Mouse (Mus musculus) embryo, embryonic 10.5 days (tissue): ENCODE data around the gene Zfp36l2.
"Not testable (repeated sequence)": the region's sequence is repeated elsewhere in the genome, so short reads cannot be mapped to it uniquely, and the experiment has no call there.

ENCODE experiments used
- DNase-seq: peaks from one replicate; pipeline ENCODE4 v3.0.0-alpha.2; 2015; ENCODE audit warnings: low spot score

Zfp36l2 gene

GRCm38 (mm10) chr17:84195003-84195395 lies 7.3 kb upstream of the Zfp36l2 start:
- DNase-seq, result no peak

- no peak for DNase-seq
Measured at GRCm38 (mm10) chr17:84194282-84195002, 6.7 kb upstream of the Zfp36l2 start.

- no peak for DNase-seq
Measured at GRCm38 (mm10) chr17:84193411-84193810, 5.7 kb upstream of the Zfp36l2 start.

- no peak for DNase-seq
Measured at GRCm38 (mm10) chr17:84191946-84192345, 4.2 kb upstream of the Zfp36l2 start.

GRCm38 (mm10) chr17:84190885-84191284 lies 3.1 kb upstream of the Zfp36l2 start:
- peak; percentile 91 for DNase-seq

- DNase-seq, result no peak
Measured at GRCm38 (mm10) chr17:84189127-84189854, 1.5 kb upstream of the Zfp36l2 start.

GRCm38 (mm10) chr17:84188374-84188961 lies 721 bp upstream of the Zfp36l2 start:
- DNase-seq, result peak; percentile 92

GRCm38 (mm10) chr17:84187264-84187663 lies 483 bp downstream of the Zfp36l2 start:
- DNase-seq, result not testable (repeated sequence)

- peak; percentile 57 for DNase-seq
Measured at GRCm38 (mm10) chr17:84186451-84187202, 1.1 kb downstream of the Zfp36l2 start.

- DNase-seq, result peak; percentile 74
Measured at GRCm38 (mm10) chr17:84185581-84186450, 1.9 kb downstream of the Zfp36l2 start.

- peak; percentile 61 for DNase-seq
Measured at GRCm38 (mm10) chr17:84185011-84185411, 2.7 kb downstream of the Zfp36l2 start.

GRCm38 (mm10) chr17:84183291-84183781 lies 4.4 kb downstream of the Zfp36l2 start:
- peak; percentile 88 for DNase-seq

- peak; percentile 77 for DNase-seq
Measured at GRCm38 (mm10) chr17:84182311-84183271, 5.2 kb downstream of the Zfp36l2 start.

GRCm38 (mm10) chr17:84181502-84182310 lies 6.0 kb downstream of the Zfp36l2 start:
- no peak for DNase-seq

GRCm38 (mm10) chr17:84180715-84181501 lies 6.8 kb downstream of the Zfp36l2 start:
- peak; percentile 41 for DNase-seq

GRCm38 (mm10) chr17:84179973-84180365 lies 7.8 kb downstream of the Zfp36l2 start:
- DNase-seq, result no peak

- DNase-seq, result no peak
Measured at GRCm38 (mm10) chr17:84179026-84179972, 8.4 kb downstream of the Zfp36l2 start.
